Mouse (Mus musculus): ENCODE results near the gene 4930522H14Rik. TPM values are rescaled to one million over a fixed set of nuclear protein-coding genes. Genes with fewer than 3 reads are reported as not detected.

4930522H14Rik gene
- polyA plus RNA-seq, 1 experiment from 2014 or later, result not detected

DNA sequence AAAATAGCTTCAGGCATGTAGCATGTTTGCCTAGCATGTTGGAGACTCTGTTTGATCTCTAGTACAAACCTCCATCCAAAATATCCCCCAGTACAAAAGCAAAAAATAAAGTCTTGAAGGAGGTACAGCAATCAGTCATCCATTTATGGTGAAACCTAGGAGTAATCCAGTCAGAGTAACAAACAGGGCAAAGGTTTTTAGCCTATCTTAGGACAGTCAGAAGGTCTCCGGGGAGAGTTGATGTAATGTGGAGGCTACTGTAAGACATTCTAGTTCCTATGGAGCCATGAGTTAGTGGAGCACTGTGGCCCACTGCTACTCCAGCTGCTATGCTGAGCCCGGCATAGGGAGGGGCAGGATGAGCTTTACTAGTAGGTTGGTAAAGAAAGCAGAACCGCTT, 58.5 kb downstream of the 4930522H14Rik start:
- WGBS, result 90% methylated on average over 3 of the region's 3 CpGs
- Histone ChIP-seq H3K27me3 (no peaks in the 10 kb centered on the region), H3K4me2 (replicated peaks) (no peak overlapping the region), H3K4me3 (no peak overlapping the region), H3K27ac (no peak overlapping the region), H3K9ac (no peak overlapping the region), H3K4me1 (peaks cover 6% of the 10 kb centered on the region), H3K9me3 (no peaks in the 10 kb centered on the region), H3K36me3 (peaks cover 14% of the 10 kb centered on the region)
- no peak for ATAC-seq (ENCODE audit: low FRiP score, low read depth)

GRCm38 (mm10) chr4:109471606-109472005, 59.5 kb downstream of the 4930522H14Rik start:
- ATAC-seq (ENCODE audit: low FRiP score, low read depth), result no peak

GRCm38 (mm10) chr4:109467687-109468086, 63.4 kb downstream of the 4930522H14Rik start:
- Histone ChIP-seq H3K4me1 (no peaks in the 10 kb centered on the region), H3K4me2 (replicated peaks) (no peak overlapping the region), H3K9ac (no peak overlapping the region), H3K9me3 (no peaks in the 10 kb centered on the region), H3K36me3 (peaks cover 11% of the 10 kb centered on the region), H3K27me3 (no peaks in the 10 kb centered on the region), H3K4me3 (no peak overlapping the region), H3K27ac (no peak overlapping the region)
- no peak for ATAC-seq (ENCODE audit: low FRiP score, low read depth)

More at GRCm38 (mm10) chr4:109471606-109472005, 59.5 kb downstream of the 4930522H14Rik start:
- H3K36me3 ChIP-seq, result peaks cover 14% of the 10 kb centered on the region
- no peaks in the 10 kb centered on the region for H3K27me3 ChIP-seq
- H3K9ac ChIP-seq, result no peak overlapping the region
- H3K9me3 ChIP-seq, result no peaks in the 10 kb centered on the region
- no peak overlapping the region for H3K27ac ChIP-seq
- H3K4me3 ChIP-seq, result no peak overlapping the region
- peaks cover 6% of the 10 kb centered on the region for H3K4me1 ChIP-seq
- H3K4me2 ChIP-seq (replicated peaks), result no peak overlapping the region

GRCm38 (mm10) chr4:109463892-109464291, 67.2 kb downstream of the 4930522H14Rik start:
- Histone ChIP-seq H3K4me1 (peaks cover 17% of the 10 kb centered on the region), H3K4me3 (no peak overlapping the region), H3K9ac (no peak overlapping the region), H3K36me3 (no peaks in the 10 kb centered on the region), H3K4me2 (replicated peaks) (no peak overlapping the region), H3K27ac (no peak overlapping the region), H3K27me3 (no peaks in the 10 kb centered on the region), H3K9me3 (no peaks in the 10 kb centered on the region)
- ATAC-seq (ENCODE audit: low FRiP score, low read depth), result no peak

- Histone ChIP-seq H3K36me3 (peaks cover 6% of the 10 kb centered on the region), H3K27me3 (no peaks in the 10 kb centered on the region), H3K4me1 (peaks cover 17% of the 10 kb centered on the region), H3K9me3 (no peaks in the 10 kb centered on the region), H3K4me2 (replicated peaks) (peak overlapping the region; percentile 23; the same call in 1 of the 2 replicates), H3K9ac (no peak overlapping the region), H3K4me3 (no peak overlapping the region), H3K27ac (peak overlapping the region; percentile 89)
- 38% methylated on average over 3 of the region's 3 CpGs for WGBS
- ATAC-seq (ENCODE audit: low FRiP score, low read depth), result peak; percentile 95
Observed at GRCm38 (mm10) chr4:109460421-109461179, 70.5 kb downstream of the 4930522H14Rik start.

DNA sequence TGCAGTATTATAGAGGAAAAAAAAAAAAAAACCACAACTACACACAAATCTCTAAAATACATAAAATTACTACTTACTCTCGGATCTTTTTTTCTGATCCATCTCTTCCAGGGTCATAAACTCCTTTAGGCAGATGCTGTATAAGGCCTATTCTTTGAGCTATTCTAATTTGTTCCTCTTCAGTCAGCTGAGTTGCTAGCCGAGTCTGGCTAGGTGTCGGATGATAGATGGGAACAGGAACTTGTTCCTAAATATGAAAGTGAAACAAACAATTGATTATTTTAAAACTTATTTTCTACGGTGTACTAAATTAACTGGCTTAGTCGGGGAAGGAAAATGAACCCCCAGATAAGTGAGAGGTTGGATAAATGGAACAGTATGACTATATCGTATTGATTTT, 74.3 kb downstream of the 4930522H14Rik start:
- ATAC-seq (ENCODE audit: low FRiP score, low read depth), result no peak
- 86% methylated on average over 6 of the region's 6 CpGs for WGBS
- H3K27ac ChIP-seq, result no peak overlapping the region
- H3K36me3 ChIP-seq, result peaks cover 23% of the 10 kb centered on the region
- H3K4me2 ChIP-seq (replicated peaks), result no peak overlapping the region
- no peak overlapping the region for H3K4me3 ChIP-seq
- H3K4me1 ChIP-seq, result peaks cover 17% of the 10 kb centered on the region
- H3K9ac ChIP-seq, result no peak overlapping the region
- H3K27me3 ChIP-seq, result no peaks in the 10 kb centered on the region
- no peaks in the 10 kb centered on the region for H3K9me3 ChIP-seq

Other genes with a start within 250 kb of the 4930522H14Rik start
- gene Ttc39a, start 124.7 kb downstream of the 4930522H14Rik start, polyA plus RNA-seq (2015; fragmentation: Nextera tagmentation; extraction: Ambion mirVana), result 4.6 and 4.8 TPM in 2 replicates
- gene Rnf11, start 46.6 kb downstream of the 4930522H14Rik start, polyA plus RNA-seq (2015; fragmentation: Nextera tagmentation; extraction: Ambion mirVana), result 46.7 and 47.5 TPM in 2 replicates
- 5.3 and 6.7 TPM in 2 replicates for gene Cdkn2c, start 135.9 kb upstream of the 4930522H14Rik start, polyA plus RNA-seq (2015; fragmentation: Nextera tagmentation; extraction: Ambion mirVana)
- 22.6 and 23.8 TPM in 2 replicates for gene Faf1, start 145.3 kb upstream of the 4930522H14Rik start, polyA plus RNA-seq (2015; fragmentation: Nextera tagmentation; extraction: Ambion mirVana)

All from limb, embryonic 13.5 days (tissue).